Mouse (Mus musculus): ENCODE measurements around the gene 1810046K07Rik.

1810046K07Rik gene

DNA sequence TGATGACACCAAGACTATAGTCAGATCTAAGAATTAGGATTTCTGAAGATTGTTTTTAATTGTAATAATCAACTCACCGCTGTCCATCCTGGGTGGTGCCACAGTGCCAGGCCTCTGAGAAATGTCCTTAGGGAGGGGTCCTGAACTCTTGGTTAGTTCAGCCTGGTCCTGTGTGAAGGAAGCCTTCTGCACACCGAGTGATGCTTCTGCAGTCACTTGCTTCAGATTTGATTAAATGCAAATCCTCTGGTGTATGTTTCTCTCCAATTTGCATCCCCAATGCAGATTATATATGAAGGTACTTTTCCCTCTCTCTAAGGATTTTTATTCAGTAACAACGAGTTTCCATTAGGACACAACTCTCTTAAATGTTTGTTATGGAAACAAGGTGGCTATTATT, at the start of gene 1810046K07Rik:
Gene 1810046K07Rik (minus strand): TSS at position 187 of the 400 bp plus-strand sequence.
- DNase-seq, result no peak

DNA sequence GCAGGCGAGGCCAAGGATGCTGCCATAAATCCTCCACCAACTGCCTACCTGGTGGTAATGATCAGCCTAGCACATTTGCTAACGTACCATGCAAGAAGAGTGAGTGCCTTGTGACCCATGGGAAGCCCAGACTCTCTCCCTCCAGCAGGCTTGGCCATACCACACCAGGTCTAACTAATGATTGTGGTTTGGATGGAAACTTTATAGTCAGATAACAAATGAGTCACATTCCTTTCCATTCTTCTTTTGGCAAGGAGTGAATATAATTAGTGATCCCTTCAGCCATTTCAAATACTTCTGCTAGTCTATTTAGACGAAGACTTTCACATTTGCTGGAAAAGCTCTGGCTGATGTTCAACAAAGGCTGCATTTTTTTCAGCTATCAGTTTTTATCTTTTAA, 40.8 kb upstream of the 1810046K07Rik start:
- no peak for DNase-seq

DNA sequence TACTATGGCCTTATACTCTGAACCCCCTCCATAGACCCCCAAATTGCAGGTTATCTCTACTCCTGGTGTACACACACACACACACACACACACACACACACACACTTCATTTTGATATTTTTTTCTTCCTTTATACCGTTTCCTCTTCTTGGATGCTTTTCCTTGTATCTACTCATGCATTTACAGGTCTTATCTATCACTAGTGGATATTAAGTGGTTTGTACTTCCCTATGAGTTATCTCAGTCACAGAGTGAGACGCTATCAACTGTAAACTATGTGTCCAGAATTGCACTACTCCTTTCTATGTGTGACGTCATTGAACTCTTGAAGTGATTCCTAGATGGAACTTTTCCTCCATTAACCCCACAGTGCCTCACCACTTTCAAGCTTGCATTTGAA, 38.4 kb upstream of the 1810046K07Rik start:
- no peak for DNase-seq

DNA sequence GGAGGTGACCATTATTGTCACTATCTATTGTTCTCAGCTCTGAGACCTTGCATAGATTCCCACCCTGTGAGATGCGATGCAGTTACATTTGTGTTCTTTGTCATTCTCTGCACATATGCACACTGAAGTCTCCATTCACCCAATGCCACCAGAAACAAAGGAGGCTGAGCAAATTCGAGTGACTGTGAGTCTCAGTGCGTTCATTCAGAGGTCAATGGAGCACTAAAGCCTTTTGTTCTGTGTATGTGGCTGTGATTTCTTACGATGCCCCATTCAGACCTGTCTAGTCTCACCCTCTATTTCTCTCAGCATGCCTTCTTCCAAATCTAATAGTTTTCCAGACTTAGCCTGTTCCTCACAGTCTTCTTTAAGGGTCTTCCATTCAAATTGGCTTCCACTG, 35.3 kb upstream of the 1810046K07Rik start:
- no peak for DNase-seq

DNA sequence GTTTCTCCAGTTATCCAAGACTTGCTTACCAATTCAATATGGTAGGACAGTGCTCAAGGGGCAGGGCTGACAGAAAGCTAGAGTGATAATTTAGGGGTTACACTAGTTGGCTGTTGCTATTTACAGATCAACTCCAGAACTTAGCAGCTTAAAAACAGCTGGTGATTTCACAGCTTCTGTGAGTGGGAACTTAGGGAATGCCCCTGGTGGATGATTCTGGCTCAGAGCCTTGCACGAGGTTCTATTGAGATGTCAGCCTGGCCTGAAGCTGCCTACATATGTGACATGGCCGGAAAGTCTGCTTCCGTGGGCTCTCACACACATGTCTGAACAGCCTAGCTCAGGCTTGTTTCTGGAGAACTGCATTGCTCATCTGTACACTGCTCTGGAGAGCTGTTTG, 24.8 kb upstream of the 1810046K07Rik start:
- DNase-seq, result no peak

DNA sequence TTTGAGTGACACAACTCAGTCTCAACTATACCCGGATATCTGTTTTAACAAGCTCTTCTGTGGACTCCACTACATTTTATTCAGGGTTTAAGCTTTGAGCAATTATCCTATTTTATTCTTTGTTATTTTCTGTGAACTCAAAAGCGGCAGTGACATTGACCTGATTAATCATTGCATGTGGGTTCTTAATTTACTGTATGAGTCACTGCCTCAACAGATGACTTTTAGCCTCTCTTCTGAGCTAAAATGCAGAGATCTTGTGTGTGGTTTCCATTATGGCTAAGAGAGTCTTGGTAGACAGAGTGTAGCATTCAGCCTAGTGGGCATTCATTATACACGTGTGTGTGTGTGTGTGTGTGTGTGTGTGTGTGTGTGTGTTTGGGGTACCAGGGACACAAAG, 24.2 kb upstream of the 1810046K07Rik start:
- DNase-seq, result no peak

DNA sequence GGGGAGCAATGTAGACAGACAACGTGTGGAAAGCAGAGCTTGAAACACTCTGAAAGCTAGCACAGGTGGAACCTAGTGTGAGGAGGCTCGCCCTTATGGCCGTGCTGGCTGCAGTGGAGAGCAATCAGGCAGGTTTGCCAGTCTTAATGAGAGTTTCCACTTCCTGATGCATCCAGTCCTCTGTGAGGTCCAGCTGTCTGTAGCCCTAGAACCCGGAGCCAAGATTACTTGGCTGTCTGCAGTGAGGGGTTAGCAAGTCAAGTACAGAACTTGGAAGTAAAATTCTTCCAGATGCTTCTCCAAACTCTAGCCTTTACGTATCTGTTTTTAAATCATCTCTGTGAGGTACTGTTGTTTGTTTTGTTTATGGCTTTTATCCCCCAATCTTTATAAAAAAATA, 20.7 kb upstream of the 1810046K07Rik start:
- no peak for DNase-seq

DNA sequence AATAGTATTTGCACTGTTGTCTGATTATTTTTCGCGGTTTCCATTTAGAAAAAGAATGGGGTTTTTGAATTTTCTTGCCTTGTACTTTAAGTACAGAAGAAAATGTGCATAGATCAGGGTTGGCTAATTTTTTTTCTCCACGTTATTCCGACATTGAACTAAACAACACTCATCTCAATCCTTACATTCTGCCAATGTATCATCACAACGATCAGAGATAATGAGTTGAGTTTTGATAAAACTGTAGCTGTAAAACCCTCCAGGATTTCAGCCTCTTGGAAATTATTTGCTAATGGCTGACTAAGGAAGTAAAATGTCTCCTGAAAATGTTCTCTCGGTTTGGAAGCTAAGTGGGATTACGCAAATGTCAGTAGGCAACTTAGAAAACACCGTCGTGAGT, 17.1 kb upstream of the 1810046K07Rik start:
- no peak for DNase-seq

DNA sequence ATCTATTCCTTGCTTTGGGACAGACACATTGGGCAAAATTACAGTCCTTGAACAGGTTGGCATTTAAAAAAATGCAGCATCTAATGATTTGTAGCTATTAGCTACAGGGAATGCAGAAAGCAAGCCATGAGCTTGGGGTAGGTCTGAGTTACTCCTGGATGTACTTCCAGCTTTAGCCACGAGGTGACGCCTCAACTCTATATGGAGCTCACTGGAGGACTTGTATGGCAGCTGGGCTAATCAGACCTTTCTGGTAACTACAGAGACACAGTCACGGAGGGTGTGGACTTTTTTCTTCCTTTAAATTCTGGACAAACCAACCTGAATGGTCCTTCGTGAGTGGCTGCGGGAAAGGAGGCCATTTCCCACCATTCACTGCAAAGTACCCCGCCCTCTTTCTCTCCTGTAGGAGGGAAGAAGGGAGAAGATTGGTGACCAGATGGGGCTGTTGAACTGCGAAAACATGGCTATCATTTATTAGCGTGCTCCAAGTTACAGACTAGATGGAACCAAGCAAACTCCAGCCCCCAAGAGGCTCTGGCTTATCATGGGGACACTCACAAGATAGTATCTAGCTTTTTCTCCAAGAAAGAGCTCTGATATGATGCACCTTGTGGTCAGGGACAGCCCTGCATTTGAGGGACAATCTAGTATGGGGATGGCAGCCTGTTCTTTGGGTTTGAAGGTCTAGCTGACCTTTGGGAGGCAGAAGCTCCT, 6.7 kb upstream of the 1810046K07Rik start:
- peak; percentile 77 for DNase-seq

DNA sequence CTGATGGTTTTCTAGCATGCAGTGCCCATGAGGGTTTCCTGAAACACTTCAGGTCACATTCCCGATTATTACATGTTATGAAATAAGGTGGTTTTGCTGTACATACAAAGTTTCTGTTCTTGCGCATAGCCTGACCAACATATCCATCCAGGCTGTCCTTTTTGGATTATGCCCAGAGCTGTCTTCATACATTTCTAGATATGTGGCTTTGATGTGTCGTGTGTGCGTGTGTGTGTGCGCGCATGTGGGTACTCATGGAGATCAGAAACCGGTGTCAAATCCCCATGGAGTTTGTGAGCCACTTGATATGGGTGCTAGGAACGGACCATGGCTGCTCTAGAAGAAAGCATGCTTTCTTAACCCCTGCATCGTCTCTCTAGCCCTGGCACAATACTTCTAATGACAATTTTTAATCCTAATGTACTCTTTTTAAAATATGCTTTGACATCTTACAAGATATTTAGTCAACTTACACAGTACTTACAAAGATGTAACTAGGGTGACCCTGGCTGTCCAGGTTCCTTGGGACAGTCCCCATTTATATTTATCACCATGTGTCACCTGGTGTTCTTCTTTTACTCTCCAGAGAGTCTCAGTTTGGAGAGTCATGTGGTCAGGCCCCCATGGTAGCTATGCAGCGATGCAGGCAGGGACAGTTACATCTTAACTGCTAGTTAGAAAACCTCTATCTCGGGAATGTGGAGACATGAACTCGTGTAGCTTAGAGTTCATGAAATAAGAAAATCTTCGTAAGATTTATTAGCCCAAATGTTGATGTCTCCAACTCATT, 2.9 kb upstream of the 1810046K07Rik start:
- DNase-seq, result no peak

DNA sequence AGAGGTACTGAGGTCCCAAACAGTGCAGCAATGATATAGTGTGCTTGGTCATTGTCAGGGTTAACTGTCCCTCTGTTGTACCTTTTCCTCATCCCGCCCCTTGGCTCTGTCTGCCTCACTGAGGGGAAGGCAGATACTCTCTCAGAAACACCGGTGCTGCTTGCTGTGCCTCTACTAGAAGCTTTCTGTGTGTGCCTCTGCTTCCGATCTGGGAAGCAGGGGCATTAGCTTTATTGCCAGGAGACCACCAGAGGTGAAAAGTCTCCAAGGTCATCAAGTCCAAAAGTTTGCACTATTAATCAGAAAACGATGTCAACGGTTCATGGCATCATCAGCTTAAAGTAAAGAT, 1.2 kb downstream of the 1810046K07Rik start:
- DNase-seq, result no peak

DNA sequence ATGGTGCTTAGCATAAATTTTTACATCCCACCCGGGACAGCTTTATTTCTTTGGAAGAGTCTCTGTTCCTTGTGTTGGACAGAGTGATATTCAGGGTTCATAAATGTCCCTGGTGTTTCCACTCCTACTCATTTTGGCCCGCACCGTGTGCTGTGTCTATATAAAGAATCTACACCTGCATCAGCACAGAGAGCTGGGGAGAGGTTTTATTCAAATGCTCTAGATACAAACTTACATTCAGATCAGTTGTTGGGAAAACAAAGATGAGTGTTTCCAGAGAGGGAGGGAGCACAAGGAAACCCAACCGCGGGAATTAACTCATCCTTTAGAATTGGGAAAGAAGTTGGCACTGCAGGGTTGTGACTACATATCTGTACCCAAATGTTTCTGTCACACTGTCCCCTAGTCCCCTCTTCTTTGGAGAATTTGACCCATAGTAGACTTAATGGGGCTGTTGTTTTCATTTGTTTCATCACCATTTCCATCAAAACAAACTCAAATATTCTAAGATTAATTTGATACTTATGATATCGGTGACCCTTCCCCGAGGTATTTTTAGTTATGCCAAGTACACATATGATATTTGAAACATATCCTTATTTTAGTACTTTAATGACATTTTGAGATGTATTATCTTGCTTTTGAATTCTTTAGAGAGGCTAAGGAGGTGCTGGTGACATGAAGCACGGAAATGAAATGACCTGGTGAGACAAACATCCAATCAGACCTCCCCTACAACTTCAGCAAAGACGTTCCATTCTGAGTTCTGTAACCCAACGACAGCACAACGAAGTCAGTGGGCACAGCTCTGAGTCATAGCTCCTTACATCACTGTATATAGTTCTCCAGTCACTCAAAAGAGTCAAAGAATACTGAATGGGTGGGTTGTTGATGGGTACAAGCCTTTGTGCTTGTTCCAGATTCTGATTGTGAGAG, 1.8 kb downstream of the 1810046K07Rik start:
- DNase-seq, result no peak

DNA sequence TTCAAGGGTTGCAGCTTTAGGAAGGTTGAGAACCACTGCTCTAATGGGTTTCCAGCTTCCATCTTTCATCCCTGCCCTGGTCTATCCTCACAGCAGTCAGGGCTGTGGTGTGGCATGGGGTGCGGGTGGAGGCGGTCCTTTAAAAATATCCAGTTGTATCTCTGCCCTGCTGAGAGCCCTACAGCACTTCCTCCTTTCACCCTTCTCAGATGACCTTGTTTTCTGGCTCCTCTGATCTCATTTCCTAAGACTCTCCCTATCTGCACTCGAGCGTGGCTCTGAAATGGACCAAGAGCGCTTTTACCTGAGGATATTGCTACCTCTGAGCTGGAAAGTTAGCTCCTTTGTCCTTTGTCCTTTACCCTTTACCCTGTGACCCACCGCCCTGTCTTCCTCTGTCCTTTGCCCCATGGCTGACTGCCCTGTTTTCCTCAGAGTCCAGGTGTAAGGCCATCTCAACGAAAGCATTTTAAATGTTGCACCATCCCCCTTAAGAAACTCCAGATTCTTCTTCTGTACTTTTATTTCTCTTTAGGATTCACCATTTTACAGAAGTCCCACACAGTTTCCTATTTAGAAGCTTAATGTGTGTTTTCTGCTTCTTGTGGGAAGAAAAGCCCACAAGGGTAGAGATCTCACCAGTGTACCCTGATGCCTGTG, 4.2 kb downstream of the 1810046K07Rik start:
- no peak for DNase-seq

DNA sequence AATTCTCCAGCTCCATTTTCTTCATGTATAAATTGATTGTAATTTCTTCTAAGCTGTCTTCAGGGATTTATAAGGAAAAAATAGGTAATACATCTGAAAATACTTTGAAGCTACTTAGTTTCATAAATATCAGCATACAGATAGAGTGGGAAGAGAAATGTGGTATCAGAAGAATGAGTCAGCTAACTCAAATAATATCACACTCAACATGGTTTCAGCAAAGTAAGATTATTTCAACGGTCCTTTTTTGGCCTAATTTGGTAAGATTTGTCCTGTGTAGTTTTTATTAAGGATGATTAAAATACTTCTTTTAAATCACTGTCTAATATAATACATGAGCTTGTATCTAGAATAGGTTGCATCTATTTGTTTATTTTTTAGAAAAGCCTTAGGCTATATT, 8.6 kb downstream of the 1810046K07Rik start:
- DNase-seq, result no peak

DNA sequence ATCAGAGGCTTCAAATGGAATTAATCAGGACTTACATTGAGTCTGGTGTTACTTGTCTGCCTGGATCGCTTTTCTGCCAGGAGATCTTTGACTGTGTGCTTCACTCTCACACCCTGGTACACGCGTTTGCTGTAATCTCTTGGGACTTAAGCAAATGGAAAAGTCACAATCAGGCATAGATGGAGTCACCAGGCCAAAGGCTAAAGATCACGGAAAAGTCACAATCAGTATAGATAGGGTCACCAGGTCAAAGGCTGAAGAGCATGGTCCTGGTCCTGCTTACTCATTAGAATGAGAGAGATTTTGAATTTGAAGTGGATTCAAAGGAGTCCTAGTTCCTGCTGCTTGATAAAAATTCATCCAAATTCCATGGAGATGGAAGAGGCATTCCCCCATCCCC, 10.5 kb downstream of the 1810046K07Rik start:
- no peak for DNase-seq

DNA sequence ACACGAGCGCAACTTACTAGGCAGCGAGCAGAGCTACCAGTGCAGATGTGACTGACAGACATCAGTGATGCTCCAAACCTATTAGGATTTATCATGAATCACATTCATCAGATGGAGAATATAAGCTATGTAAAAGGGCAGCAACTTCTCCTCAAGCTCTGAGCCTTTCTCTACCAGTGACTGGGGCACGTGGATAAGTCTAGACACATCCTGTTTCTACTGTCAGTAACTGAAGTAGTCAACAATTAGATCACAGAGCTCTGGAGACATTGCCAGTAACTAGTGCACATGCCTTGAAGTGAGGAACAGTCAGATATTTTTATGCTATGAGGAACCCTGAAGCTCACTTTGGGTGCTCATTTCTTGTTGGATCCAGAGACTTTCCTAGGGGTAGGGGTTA, 11.4 kb downstream of the 1810046K07Rik start:
- no peak for DNase-seq

DNA sequence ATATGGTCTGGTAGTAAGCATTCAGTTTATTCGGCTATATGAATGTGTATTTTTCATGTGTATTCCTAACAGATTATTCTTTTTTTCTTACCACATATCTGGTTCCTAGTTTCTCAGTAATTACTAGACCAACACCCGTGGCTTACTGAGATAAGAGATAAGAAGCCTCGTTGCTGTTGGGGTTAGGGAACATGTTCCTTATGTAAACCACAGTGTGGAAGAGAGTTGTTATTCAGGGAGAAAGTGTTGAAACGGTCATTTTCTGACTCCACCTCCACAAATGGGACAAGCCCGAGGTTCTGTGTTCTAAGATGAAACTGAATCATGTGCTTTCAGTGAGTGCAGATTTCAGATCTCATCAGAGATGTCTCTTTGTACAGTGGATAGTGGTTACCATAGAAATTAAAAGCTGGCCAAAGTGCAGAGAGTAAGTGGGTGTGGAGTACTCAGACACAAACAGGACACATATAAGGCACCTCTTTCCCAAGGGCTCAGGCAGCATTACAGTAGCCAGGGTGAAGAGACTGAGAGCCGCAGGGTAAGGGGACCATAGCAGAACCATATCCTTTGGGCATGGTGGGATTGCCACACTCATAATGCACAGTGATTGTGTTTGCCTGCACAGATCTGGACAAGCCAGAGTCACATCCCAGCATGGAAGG, 13.2 kb downstream of the 1810046K07Rik start:
- DNase-seq, result no peak

DNA sequence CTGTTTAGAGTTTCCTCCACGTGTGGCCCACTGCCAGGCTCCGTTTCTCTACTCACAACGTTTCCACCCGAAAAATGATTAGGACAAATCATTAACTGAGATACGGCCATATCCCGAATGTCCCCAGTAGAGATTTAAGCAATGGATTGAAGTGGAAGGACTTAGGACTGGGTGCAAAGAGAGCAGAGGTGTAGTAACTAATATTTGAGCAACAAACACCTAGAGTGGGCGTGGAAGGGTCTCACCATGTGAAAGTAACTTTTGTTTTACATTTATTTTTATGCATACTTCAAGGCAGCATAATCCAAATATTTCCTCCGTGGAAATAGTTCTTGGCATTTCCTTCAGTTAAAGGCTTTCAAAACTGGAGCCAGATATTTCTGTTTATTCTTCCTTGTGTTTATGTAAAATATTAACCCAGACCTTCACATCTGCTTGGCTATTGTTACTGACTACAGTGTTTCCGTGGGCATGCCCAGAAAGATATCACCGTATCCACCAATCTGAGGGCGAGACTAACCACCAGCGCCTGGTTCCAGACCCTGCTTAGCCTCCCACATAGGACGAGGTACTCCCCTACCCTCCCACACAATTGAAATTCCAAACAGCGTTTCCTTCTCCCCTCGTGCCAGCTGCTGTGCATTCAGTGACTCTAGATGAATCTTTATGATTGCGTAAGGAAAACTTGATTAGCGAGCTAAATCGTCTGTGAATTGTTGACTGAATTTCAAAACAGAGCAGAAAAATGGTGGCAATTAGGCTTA, 16.0 kb downstream of the 1810046K07Rik start:
- DNase-seq, result peak; percentile 13

DNA sequence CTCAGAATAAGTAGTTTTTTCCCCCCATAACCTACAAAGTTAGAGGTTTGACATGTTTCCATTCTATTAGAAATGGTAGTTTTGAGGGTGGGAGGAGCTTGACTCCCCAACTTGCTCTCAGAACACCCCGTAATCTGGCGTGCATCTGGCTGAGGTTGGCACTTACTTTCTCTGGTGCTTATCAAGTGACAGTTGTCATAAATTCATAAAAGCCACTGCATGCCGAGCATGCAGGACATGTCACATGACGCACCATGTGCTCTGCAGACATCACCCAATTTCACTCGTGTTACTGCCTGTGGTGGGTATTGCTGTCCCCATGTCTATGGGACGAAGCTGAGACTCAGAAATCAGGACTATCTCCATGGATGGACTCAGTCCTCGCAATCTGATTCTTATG, 18.2 kb downstream of the 1810046K07Rik start:
- no peak for DNase-seq

DNA sequence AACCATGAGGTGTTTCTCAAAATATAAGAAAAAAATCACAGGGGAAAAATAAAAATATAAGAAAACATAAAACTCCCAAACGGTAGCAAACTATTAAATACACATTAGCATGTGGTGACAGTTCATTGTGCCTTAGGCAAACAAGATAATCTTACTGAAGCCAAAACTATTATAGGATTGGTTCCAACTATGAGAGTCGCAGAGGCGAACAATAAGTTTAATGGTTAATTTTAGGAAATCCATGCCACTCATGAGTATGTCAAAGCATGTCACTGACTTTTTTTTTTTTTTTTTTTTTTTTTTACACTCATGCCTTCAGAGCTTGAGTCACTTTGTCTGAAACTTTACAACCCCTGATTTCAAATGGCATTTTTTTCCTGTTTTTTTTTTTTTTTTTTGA, 22.4 kb downstream of the 1810046K07Rik start:
- DNase-seq, result no peak

DNA sequence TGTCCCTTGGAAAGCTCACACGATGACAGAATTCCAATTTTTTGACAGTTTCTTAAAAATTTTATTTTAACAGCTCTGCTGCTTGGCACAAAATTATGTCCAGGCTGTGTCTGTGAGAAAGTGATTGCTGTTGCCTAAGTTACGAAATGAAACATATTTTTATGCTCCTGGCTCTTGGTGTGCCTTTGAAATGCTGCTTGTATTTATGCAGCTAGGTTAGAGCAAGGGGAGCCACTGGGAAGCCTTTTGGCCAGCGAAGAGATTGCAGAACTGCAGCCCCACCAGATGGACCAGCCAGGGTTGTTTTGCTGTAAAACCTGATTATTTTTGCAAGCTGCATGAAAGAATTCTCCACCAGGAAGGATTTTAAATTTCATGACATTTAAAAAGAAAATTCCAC, 23.6 kb downstream of the 1810046K07Rik start:
- DNase-seq, result no peak

DNA sequence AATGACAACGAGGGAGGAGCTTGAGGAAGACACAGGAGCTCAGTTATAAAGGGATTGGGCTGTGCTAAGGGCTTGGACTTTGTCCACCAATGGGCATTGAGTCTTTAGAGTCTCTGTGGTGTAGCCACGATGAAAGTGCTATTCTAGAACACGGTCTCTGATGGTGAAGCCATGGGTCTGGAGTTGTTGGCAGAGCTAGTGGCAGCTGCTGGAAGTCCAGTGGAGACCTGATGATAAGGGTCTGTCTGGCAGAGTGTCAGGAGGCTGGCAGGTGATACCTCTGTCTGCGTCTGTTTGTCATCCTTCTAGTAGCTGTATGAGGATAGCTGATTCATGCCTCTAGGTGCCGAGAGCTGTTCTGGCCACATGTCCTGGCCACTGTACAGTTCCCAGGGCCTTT, 24.7 kb downstream of the 1810046K07Rik start:
- DNase-seq, result no peak

All from kidney, postnatal 14 days (tissue).